In the genomic region with DNA sequence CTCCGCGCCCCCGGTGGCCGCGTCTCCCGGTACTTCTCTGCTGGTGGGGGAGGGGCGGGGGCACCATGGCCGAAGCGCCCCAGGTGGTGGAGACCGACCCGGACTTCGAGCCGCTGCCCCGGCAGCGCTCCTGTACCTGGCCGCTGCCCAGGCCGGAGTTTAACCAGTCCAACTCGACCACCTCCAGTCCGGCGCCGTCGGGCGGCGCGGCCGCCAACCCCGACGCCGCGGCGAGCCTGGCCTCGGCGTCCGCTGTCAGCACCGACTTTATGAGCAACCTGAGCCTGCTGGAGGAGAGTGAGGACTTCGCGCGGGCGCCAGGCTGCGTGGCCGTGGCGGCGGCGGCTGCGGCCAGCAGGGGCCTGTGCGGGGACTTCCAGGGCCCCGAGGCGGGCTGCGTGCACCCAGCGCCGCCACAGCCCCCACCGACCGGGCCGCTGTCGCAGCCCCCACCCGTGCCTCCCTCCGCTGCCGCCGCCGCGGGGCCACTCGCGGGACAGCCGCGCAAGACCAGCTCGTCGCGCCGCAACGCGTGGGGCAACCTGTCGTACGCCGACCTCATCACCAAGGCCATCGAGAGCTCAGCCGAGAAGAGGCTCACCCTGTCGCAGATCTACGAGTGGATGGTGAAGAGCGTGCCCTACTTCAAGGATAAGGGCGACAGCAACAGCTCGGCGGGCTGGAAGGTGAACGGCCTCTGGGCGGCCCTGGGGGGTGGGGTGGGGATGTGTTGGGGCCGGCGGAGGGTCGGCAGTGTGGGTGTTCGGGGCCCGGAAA, we compare ENCODE assay signal across 8 mouse cellular contexts. TPM values are rescaled to one million over a fixed set of nuclear protein-coding genes. Genes with fewer than 3 reads are reported as not detected.
A peak's percentile ranks its signal among the peaks of the same experiment; 100 is the strongest.
DNase-seq lines count a peak whose midpoint lies in the region; ATAC-seq and TF ChIP-seq lines count a peak whose summit lies in the region.

No protein-coding gene starts in this region.

- no peak for TF ChIP-seq CTCF in liver, embryonic 14.5 days (IDR thresholded peaks at IDR 0.05; ENCODE audit: low read depth)

- H3K4me1 ChIP-seq in liver, embryonic 14.5 days (replicated peaks; ENCODE audit: control insufficient read depth in 2 of 2, insufficient read depth in 2 of 2, low read length in 1 of 2) = peaks cover 6 to 9% of the 10 kb centered on the region in 2 experiments
- peaks cover 8% of the 10 kb centered on the region for H3K4me1 ChIP-seq in neural tube, embryonic 11.5 days (ENCODE audit: control insufficient read depth, insufficient read depth, low read length)

- no peak for TF ChIP-seq EP300 in liver, embryonic 14.5 days (IDR thresholded peaks at IDR 0.05; ENCODE audit: low read depth)

- H3K9me3 ChIP-seq in liver, embryonic 14.5 days (ENCODE audit: control insufficient read depth, low read length) = no peaks in the 10 kb centered on the region
- no peaks in the 10 kb centered on the region for H3K9me3 ChIP-seq in neural tube, embryonic 11.5 days (ENCODE audit: control insufficient read depth, low read length)

- WGBS in liver, embryonic 14.5 days (ENCODE audit: insufficient replicate concordance) = under 1% methylated on average over 77 of the region's 89 CpGs
- WGBS in neural tube, embryonic 11.5 days = under 1% methylated on average over 82 of the region's 89 CpGs

- peaks cover 26% of the 10 kb centered on the region for H3K27me3 ChIP-seq in liver, embryonic 14.5 days (ENCODE audit: control insufficient read depth, insufficient read depth, low read length)
- H3K27me3 ChIP-seq in neural tube, embryonic 11.5 days (ENCODE audit: control insufficient read depth, insufficient read depth, low read length) = peaks cover 35% of the 10 kb centered on the region

- peak; percentile 16; the same call in 1 of the 2 replicates for ATAC-seq in liver, embryonic 14.5 days (ENCODE audit: insufficient read depth)
- ATAC-seq in neural tube, embryonic 11.5 days (ENCODE audit: insufficient read depth, low FRiP score, low TSS enrichment) = peak; percentile 60

- no peaks in the 10 kb centered on the region for H3K36me3 ChIP-seq in liver, embryonic 14.5 days (replicated peaks; ENCODE audit: control insufficient read depth, insufficient read depth, low read depth)
- H3K36me3 ChIP-seq in neural tube, embryonic 11.5 days (ENCODE audit: control insufficient read depth, insufficient read depth, low read length) = no peaks in the 10 kb centered on the region

- peak; percentile 49 for DNase-seq in left cerebral cortex, postnatal 4 days
- no peak for DNase-seq in left cerebral cortex, postnatal 14 days (ENCODE audit: low spot score in 2 of 2)
- peak; percentile 41 for DNase-seq in cerebellum, adult 8-10 months
- DNase-seq in gastrocnemius, postnatal 10 days = peak; percentile 66
- peak; percentile 69 for DNase-seq in induced T-regulatory cell, adult 2 months (ENCODE audit: low read depth)
- no peak for DNase-seq in liver, embryonic 14.5 days (ENCODE audit: low read depth in 3 of 3, low spot score in 3 of 3)
- no peak for DNase-seq in neural tube, embryonic 11.5 days (ENCODE audit: low spot score)
- peak; percentile 58 to 69 for DNase-seq in thymus, postnatal 36 days

- H3K4me3 ChIP-seq in liver, embryonic 14.5 days (ENCODE audit: insufficient read depth in 1 of 2, low read depth in 2 of 2, low read length in 2 of 2) = peak overlapping the region; percentile 68 to 84
- H3K4me3 ChIP-seq in neural tube, embryonic 11.5 days (ENCODE audit: low read depth, low read length) = peak overlapping the region; percentile 78

- H3K27ac ChIP-seq in liver, embryonic 14.5 days = no peak overlapping the region
- H3K27ac ChIP-seq in neural tube, embryonic 11.5 days (ENCODE audit: low read depth, low read length) = no peak overlapping the region

- peak overlapping the region; percentile 84 for H3K4me2 ChIP-seq in liver, embryonic 14.5 days (ENCODE audit: low read depth)
- peak overlapping the region; percentile 83 for H3K4me2 ChIP-seq in neural tube, embryonic 11.5 days (ENCODE audit: low read depth)

- peak overlapping the region; percentile 64 for H3K9ac ChIP-seq in liver, embryonic 14.5 days (replicated peaks)
- H3K9ac ChIP-seq in neural tube, embryonic 11.5 days (ENCODE audit: low read length) = peak overlapping the region; percentile 62

- intact Hi-C loops in left cerebral cortex, postnatal 4 days (cut with DNase I) = loop anchor here (10.0 kb wide), 2 partner anchors 346 to 576 kb away; no protein-coding TSS in a partner anchor
- intact Hi-C loops in left cerebral cortex, postnatal 14 days (cut with DNase I) = loop anchor here (5.0 to 10.0 kb wide), 5 partner anchors 73 to 533 kb away; no protein-coding TSS in a partner anchor

RNA-seq across cellular contexts. Expression of a gene that starts 0.8 kb away (rescaled TPM):
- 10 to 100 TPM; 14.6 to 15.1 TPM for total RNA-seq in left cerebral cortex, postnatal 4 days (2021)
- 10 to 100 TPM; 12.1 to 13.5 TPM for total RNA-seq in left cerebral cortex, postnatal 14 days (2021)
- 10 to 100 TPM; 10.5 to 13.7 TPM for total RNA-seq in gastrocnemius, postnatal 10 days (2021)
- polyA plus RNA-seq in liver, embryonic 14.5 days (2012; rRNA removed) = 1.00 and 1.0 TPM in 2 replicates
- 1.4 and 1.6 TPM in 2 replicates for polyA plus RNA-seq in liver, embryonic 14.5 days (2014; fragmentation: Nextera tagmentation; extraction: Ambion mirVana)
- polyA plus RNA-seq in neural tube, embryonic 11.5 days (2014; fragmentation: Nextera tagmentation; extraction: Ambion mirVana) = 4.2 and 5.2 TPM in 2 replicates

Comparison
In these comparisons a context has a peak if more than half of its experiments do, and no peak if none do; other contexts are left out.
1. DNase-seq: peak in left cerebral cortex, postnatal 4 days (single experiment), cerebellum, adult 8-10 months (single experiment), gastrocnemius, postnatal 10 days (single experiment), induced T-regulatory cell, adult 2 months (single experiment) and thymus, postnatal 36 days (2 of 2); none in left cerebral cortex, postnatal 14 days (0 of 2), liver, embryonic 14.5 days (0 of 3) and neural tube, embryonic 11.5 days (single experiment).